Mouse (Mus musculus) heart, postnatal 25 days (tissue): ENCODE measurements around the gene Pxt1. TPM values are rescaled to one million over a fixed set of nuclear protein-coding genes. Genes with fewer than 3 reads are reported as not detected.

Experiments
- DNase-seq: peaks from one replicate; pipeline ENCODE4 v3.0.0; 2022; ENCODE audit warnings: low spot score
- intact Hi-C: fragments of 180-260 bp; cut with DNase I; formaldehyde crosslinking; loops from one replicate; pipeline ENCODE4 v1.15.1; 2025
- total RNA-seq, 2 experiments: library from RNA; stranded (reverse); gene quantifications; 2 replicates each; pipeline ENCODE4 v1.2.3; 2021

The Pxt1 gene
- total RNA-seq, 2 experiments from 2014 or later: 0.42 TPM; not detected in 1

GRCm38 (mm10) chr17:28922096-28922495, 21.5 kb downstream of the Pxt1 start:
- intact Hi-C loops: no loop called here

GRCm38 (mm10) chr17:28921086-28921485, 22.6 kb downstream of the Pxt1 start:
- intact Hi-C loops: no loop called here
- DNase-seq: no peak

More at GRCm38 (mm10) chr17:28922096-28922495, 21.5 kb downstream of the Pxt1 start:
- DNase-seq: no peak

GRCm38 (mm10) chr17:28916520-28916919, 27.1 kb downstream of the Pxt1 start:
- intact Hi-C loops: no loop called here
- no peak for DNase-seq

GRCm38 (mm10) chr17:28915060-28915628, 28.5 kb downstream of the Pxt1 start, which contains the start of gene 4930539E08Rik:
Gene 4930539E08Rik (minus strand): TSS chr17:28915324.
- intact Hi-C loops: no loop called here
- no peak for DNase-seq

GRCm38 (mm10) chr17:28913940-28914339, 29.7 kb downstream of the Pxt1 start:
- intact Hi-C loops: no loop called here
- DNase-seq: no peak

- DNase-seq: no peak
- intact Hi-C loops: no loop called here
Observed at GRCm38 (mm10) chr17:28913200-28913599, 30.4 kb downstream of the Pxt1 start.

- intact Hi-C loops: no loop called here
- no peak for DNase-seq
Observed at GRCm38 (mm10) chr17:28910139-28910538, 33.5 kb downstream of the Pxt1 start.

- intact Hi-C loops: no loop called here
- no peak for DNase-seq
Observed at GRCm38 (mm10) chr17:28909252-28909941, 34.2 kb downstream of the Pxt1 start.

GRCm38 (mm10) chr17:28907959-28908358, 35.7 kb downstream of the Pxt1 start:
- DNase-seq: no peak
- intact Hi-C loops: no loop called here

- DNase-seq: no peak
- intact Hi-C loops: loop anchor here (2.0 kb wide), 1 partner anchor 21 kb away; no protein-coding TSS in a partner anchor
Observed at GRCm38 (mm10) chr17:28905377-28905916, 38.2 kb downstream of the Pxt1 start.

GRCm38 (mm10) chr17:28904546-28905376, 38.9 kb downstream of the Pxt1 start:
- intact Hi-C loops: loop anchor here (2.0 kb wide), 1 partner anchor 22 kb away; no protein-coding TSS in a partner anchor
- no peak for DNase-seq

- intact Hi-C loops: no loop called here
- DNase-seq: no peak
Observed at GRCm38 (mm10) chr17:28901559-28901958, 42.1 kb downstream of the Pxt1 start.

- DNase-seq: no peak
- intact Hi-C loops: no loop called here
Observed at GRCm38 (mm10) chr17:28899427-28899826, 44.2 kb downstream of the Pxt1 start.

GRCm38 (mm10) chr17:28898249-28898648, 45.4 kb downstream of the Pxt1 start:
- no peak for DNase-seq
- intact Hi-C loops: no loop called here

- intact Hi-C loops: no loop called here
- no peak for DNase-seq
Observed at GRCm38 (mm10) chr17:28897817-28898216, 45.8 kb downstream of the Pxt1 start.

- no peak for DNase-seq
- intact Hi-C loops: no loop called here
Observed at GRCm38 (mm10) chr17:28896095-28896780, 47.4 kb downstream of the Pxt1 start.

GRCm38 (mm10) chr17:28895217-28895875, 48.3 kb downstream of the Pxt1 start:
- intact Hi-C loops: no loop called here
- no peak for DNase-seq

GRCm38 (mm10) chr17:28894050-28894767, 49.4 kb downstream of the Pxt1 start:
- DNase-seq: no peak
- intact Hi-C loops: no loop called here

GRCm38 (mm10) chr17:28886266-28886665, 57.4 kb downstream of the Pxt1 start:
- no peak for DNase-seq
- intact Hi-C loops: no loop called here
